Mouse (Mus musculus) lung, postnatal 0 days (tissue): ENCODE results near the gene Bloc1s5.

Experiments used
- CTCF ChIP-seq: IDR thresholded peaks from 2 replicates; pipeline ENCODE4 v1.5.1; 2016; ENCODE audit warnings: antibody characterized with exemption, mild to moderate bottlenecking
- EP300 ChIP-seq: IDR thresholded peaks from 2 replicates; pipeline ENCODE4 v1.6.1; 2016; ENCODE audit warnings: antibody characterized with exemption, mild to moderate bottlenecking, control low read depth

- TF ChIP-seq CTCF (peak; percentile 10; the same call in 1 of the 2 replicates), EP300 (peak; percentile 94)
These were observed 54.8 kb downstream of the Bloc1s5 start for GRCm38 (mm10) chr13:38579971-38580600.
